Mouse (Mus musculus): ENCODE results near the gene Usp20. TPM values are rescaled to one million over a fixed set of nuclear protein-coding genes. Genes with fewer than 3 reads are reported as not detected.

Usp20 gene
- total and polyA plus RNA-seq, 3 experiments: 43.9 to 55.0 (median 50.8) TPM

DNA sequence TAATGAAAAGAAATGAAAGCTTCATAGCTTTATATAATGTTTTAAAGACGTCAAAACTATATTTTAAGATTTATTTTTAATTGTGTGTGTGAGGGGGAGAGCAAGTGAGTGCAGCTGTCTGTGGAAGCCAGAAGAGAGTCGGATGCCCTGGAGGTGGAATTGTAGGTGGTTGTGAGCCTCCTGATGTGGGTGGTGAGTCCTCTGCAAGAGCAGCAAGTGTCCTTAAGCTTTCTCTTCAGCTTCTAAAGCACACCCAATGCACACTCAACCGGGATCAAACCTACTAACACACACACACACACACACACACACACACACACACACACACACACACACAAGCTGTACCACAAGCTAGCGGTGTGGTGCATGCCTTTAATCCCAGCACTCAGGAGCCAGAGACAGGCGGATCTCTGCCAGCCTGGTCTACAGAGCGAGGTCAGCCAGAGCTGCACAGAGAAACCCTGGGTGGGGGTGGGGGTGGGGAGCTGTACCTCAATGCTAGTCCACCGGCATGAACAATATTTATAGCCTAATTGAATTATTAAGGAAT lies 85.7 kb downstream of the Usp20 start:
- WGBS: 75% methylated on average over 7 of the region's 7 CpGs
- H3K9ac ChIP-seq (ENCODE audit: low read depth, low read length): no peak overlapping the region
- no peak for DNase-seq
- no peaks in the 10 kb centered on the region for H3K36me3 ChIP-seq (ENCODE audit: control insufficient read depth, insufficient read depth, low read length)
- peaks cover 3% of the 10 kb centered on the region; the same call in 1 of the 2 replicates for H3K4me1 ChIP-seq (ENCODE audit: control insufficient read depth, insufficient read depth, low read length)
- intact Hi-C loops (cut with DNase I): no loop called here
- H3K4me3 ChIP-seq: no peak overlapping the region
- no peaks in the 10 kb centered on the region for H3K79me2 ChIP-seq (replicated peaks; ENCODE audit: control insufficient read depth, insufficient read depth, low read length)
- no peaks in the 10 kb centered on the region for H3K27me3 ChIP-seq (ENCODE audit: control insufficient read depth, insufficient read depth, low read length)
- no peak for TF ChIP-seq CTCF (IDR thresholded peaks at IDR 0.05)
- TF ChIP-seq POLR2A (IDR thresholded peaks at IDR 0.05; ENCODE audit: insufficient read depth, low read depth, low read length): no peak
- no peak for TF ChIP-seq EP300 (IDR thresholded peaks at IDR 0.05; ENCODE audit: insufficient read depth, low read depth, low read length)
- peak overlapping the region; percentile 70; the same call in 1 of the 2 replicates for H3K27ac ChIP-seq

DNA sequence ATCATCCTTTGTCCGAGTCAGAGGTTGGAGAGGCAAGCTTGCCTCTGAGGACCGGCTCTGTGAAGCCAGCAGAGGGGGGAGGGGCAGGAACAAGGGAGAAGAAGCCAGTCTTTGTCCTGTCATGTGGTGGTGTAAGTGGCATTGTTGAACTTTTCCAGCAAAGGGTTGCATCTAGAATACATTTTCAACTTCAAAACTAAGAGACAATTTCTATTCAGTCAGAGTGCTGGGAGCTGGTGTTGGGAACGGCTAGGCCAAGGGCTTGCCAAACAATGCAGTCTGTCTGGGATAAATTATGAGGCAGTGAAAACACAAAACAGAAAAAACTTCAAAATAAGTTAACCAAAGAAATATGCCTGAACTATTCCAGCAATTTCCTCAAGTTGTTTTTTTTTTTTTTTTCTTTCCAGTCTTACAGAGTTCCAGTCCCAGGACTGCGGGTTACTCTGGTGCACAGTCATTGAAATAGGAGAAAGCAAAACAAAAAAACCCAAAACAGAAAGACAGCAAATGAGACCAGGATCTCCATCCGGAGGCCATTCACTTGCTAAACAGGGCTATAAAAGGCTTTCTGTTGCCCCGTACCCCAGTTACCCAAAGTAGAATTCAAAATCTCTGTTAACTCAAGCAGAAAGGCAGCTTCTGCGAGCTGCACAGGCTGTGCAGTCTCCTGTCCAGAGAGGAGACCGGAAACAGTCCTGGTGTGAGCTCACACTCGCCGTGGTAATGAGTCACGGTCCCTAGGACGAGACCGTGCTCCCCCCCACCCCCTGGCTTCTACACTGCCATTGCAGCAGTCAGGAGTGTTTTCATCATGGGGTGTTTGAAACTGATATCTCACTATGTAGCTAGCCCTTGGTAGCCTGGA lies 86.4 kb downstream of the Usp20 start:
- TF ChIP-seq POLR2A (IDR thresholded peaks at IDR 0.05; ENCODE audit: insufficient read depth, low read depth, low read length) (0 out of 2 replicates have a peak, but pooled peaks have one; percentile 34), CTCF (IDR thresholded peaks at IDR 0.05) (no peak)
- Histone ChIP-seq H3K27ac (peak overlapping the region; percentile 70), H3K79me2 (replicated peaks; ENCODE audit: control insufficient read depth, insufficient read depth, low read length) (no peaks in the 10 kb centered on the region), H3K36me3 (ENCODE audit: control insufficient read depth, insufficient read depth, low read length) (no peaks in the 10 kb centered on the region), H3K9ac (ENCODE audit: low read depth, low read length) (no peak overlapping the region), H3K4me3 (no peak overlapping the region), H3K27me3 (ENCODE audit: control insufficient read depth, insufficient read depth, low read length) (no peaks in the 10 kb centered on the region), H3K4me1 (ENCODE audit: control insufficient read depth, insufficient read depth, low read length) (peaks cover 3% of the 10 kb centered on the region; the same call in 1 of the 2 replicates)
- peak in 1 of 2 experiments; percentile 55 for DNase-seq
- intact Hi-C loops (cut with DNase I): no loop called here
- WGBS: 37% methylated on average over 13 of the region's 13 CpGs

DNA sequence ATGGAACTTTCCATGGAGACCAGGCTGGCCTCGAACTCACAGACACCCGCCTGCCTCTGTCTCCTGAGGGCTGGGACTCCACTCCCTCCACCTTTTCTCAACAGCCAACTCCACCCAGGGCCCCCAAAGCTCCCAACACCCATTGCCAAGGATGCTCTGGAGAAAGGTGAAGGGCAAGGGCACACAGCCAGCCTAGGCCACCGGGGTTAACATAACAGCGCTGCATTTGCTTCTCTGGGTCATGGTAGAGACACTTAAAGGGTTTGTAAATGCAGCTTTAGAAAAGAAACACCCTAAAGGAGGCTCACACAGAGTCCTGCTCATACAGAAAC lies 87.0 kb downstream of the Usp20 start:
- H3K4me1 ChIP-seq (ENCODE audit: control insufficient read depth, insufficient read depth, low read length): peaks cover 3% of the 10 kb centered on the region; the same call in 1 of the 2 replicates
- H3K4me3 ChIP-seq: no peak overlapping the region
- no peaks in the 10 kb centered on the region for H3K27me3 ChIP-seq (ENCODE audit: control insufficient read depth, insufficient read depth, low read length)
- H3K27ac ChIP-seq: peak overlapping the region; percentile 70
- DNase-seq: no peak
- no peaks in the 10 kb centered on the region for H3K79me2 ChIP-seq (replicated peaks; ENCODE audit: control insufficient read depth, insufficient read depth, low read length)
- intact Hi-C loops (cut with DNase I): no loop called here
- no peak for TF ChIP-seq CTCF (IDR thresholded peaks at IDR 0.05)
- no peak for TF ChIP-seq EP300 (IDR thresholded peaks at IDR 0.05; ENCODE audit: insufficient read depth, low read depth, low read length)
- no peak for TF ChIP-seq POLR2A (IDR thresholded peaks at IDR 0.05; ENCODE audit: insufficient read depth, low read depth, low read length)
- 77% methylated on average over 4 of the region's 4 CpGs for WGBS
- no peak overlapping the region for H3K9ac ChIP-seq (ENCODE audit: low read depth, low read length)
- no peaks in the 10 kb centered on the region for H3K36me3 ChIP-seq (ENCODE audit: control insufficient read depth, insufficient read depth, low read length)

DNA sequence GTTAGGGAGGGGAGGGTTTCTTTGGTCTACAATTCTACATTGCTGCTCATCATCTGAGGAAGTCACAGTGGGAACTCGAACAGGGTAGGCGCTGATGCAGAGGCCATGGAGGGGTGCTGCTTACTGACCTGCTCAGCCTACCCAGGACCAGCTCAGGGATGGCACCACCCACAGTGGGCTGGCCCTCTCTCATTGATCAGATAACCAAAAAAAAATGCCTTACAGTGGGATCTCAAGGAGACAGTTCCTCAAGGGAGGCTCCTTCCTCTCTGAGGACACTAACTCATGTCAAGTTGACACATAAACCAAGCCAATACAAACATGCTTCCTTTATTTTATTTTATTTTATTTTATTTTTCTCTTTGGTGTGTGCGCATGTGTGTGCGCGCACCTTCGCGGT lies 87.4 kb downstream of the Usp20 start:
- H3K4me1 ChIP-seq (ENCODE audit: control insufficient read depth, insufficient read depth, low read length): peaks cover 3% of the 10 kb centered on the region; the same call in 1 of the 2 replicates
- intact Hi-C loops (cut with DNase I): no loop called here
- no peak overlapping the region for H3K4me3 ChIP-seq
- DNase-seq: no peak
- H3K36me3 ChIP-seq (ENCODE audit: control insufficient read depth, insufficient read depth, low read length): no peaks in the 10 kb centered on the region
- WGBS: 92% methylated on average over 7 of the region's 7 CpGs
- no peaks in the 10 kb centered on the region for H3K27me3 ChIP-seq (ENCODE audit: control insufficient read depth, insufficient read depth, low read length)
- no peak overlapping the region; the same call in none of the 2 replicates for H3K27ac ChIP-seq
- no peak overlapping the region for H3K9ac ChIP-seq (ENCODE audit: low read depth, low read length)
- no peaks in the 10 kb centered on the region for H3K79me2 ChIP-seq (replicated peaks; ENCODE audit: control insufficient read depth, insufficient read depth, low read length)
- no peak for TF ChIP-seq POLR2A (IDR thresholded peaks at IDR 0.05; ENCODE audit: insufficient read depth, low read depth, low read length)
- TF ChIP-seq EP300 (IDR thresholded peaks at IDR 0.05; ENCODE audit: insufficient read depth, low read depth, low read length): no peak
- TF ChIP-seq CTCF (IDR thresholded peaks at IDR 0.05): no peak

Other genes starting within 250 kb of the Usp20 start
- 1 to 10 TPM in 1 of 2 experiments, under 1 TPM in 1; 0.52 to 1.3 TPM for gene 1700001O22Rik, start 178.6 kb upstream of the Usp20 start, total RNA-seq (2021)
- 0.73 and 1.1 TPM in 2 replicates for gene 1700001O22Rik, start 178.6 kb upstream of the Usp20 start, polyA plus RNA-seq (2012; rRNA removed)
- gene Ntmt1, start 174.5 kb upstream of the Usp20 start, total RNA-seq (2021): 10 to 100 TPM; 22.0 to 27.3 TPM
- 27.4 and 30.2 TPM in 2 replicates for gene Ntmt1, start 174.5 kb upstream of the Usp20 start, polyA plus RNA-seq (2012; rRNA removed)
- 1 to 10 TPM; 7.8 to 8.1 TPM for gene Asb6, start 151.9 kb upstream of the Usp20 start, total RNA-seq (2021)
- 12.8 and 13.6 TPM in 2 replicates for gene Asb6, start 151.9 kb upstream of the Usp20 start, polyA plus RNA-seq (2012; rRNA removed)
- under 1 TPM; 0.75 to 0.84 TPM for gene Prrx2, start 147.3 kb upstream of the Usp20 start, total RNA-seq (2021)
- gene Prrx2, start 147.3 kb upstream of the Usp20 start, polyA plus RNA-seq (2012; rRNA removed): 1.6 and 2.4 TPM in 2 replicates
- 1 to 10 TPM; 2.5 to 2.8 TPM for gene Ptges, start 52.4 kb upstream of the Usp20 start, total RNA-seq (2021)
- gene Ptges, start 52.4 kb upstream of the Usp20 start, polyA plus RNA-seq (2012; rRNA removed): 4.8 and 6.6 TPM in 2 replicates
- 10 to 100 TPM; 23.9 to 26.4 TPM for gene Tor1b, start 29.3 kb upstream of the Usp20 start, total RNA-seq (2021)
- 17.1 and 28.6 TPM in 2 replicates for gene Tor1b, start 29.3 kb upstream of the Usp20 start, polyA plus RNA-seq (2012; rRNA removed)
- 10 to 100 TPM in 1 of 2 experiments, 1 to 10 TPM in 1; 9.6 to 10.4 TPM for gene Tor1a, start 14.3 kb upstream of the Usp20 start, total RNA-seq (2021)
- gene Tor1a, start 14.3 kb upstream of the Usp20 start, polyA plus RNA-seq (2012; rRNA removed): 11.3 and 14.3 TPM in 2 replicates
- 10 to 100 TPM; 20.6 to 21.7 TPM for gene BC005624, start 78 bp upstream of the Usp20 start, total RNA-seq (2021)
- 14.7 and 25.0 TPM in 2 replicates for gene BC005624, start 78 bp upstream of the Usp20 start, polyA plus RNA-seq (2012; rRNA removed)
- 10 to 100 TPM; 49.0 to 53.6 TPM for gene Fnbp1, start 159.7 kb downstream of the Usp20 start, total RNA-seq (2021)
- 40.3 and 46.1 TPM in 2 replicates for gene Fnbp1, start 159.7 kb downstream of the Usp20 start, polyA plus RNA-seq (2012; rRNA removed)
- gene Gpr107, start 170.0 kb downstream of the Usp20 start, total RNA-seq (2021): 10 to 100 TPM; 29.0 to 30.9 TPM
- 16.0 and 32.3 TPM in 2 replicates for gene Gpr107, start 170.0 kb downstream of the Usp20 start, polyA plus RNA-seq (2012; rRNA removed)